Mouse (Mus musculus) E14TG2a.4 (cell line): ENCODE results near the gene Ago4.

Experiments used
- CTCF ChIP-seq: conservative IDR thresholded peaks from 2 replicates; pipeline ENCODE4 v1.5.1; 2014; ENCODE audit warnings: low read length
- NANOG ChIP-seq: IDR thresholded peaks from 2 replicates; pipeline ENCODE4 v1.6.1; 2014; ENCODE audit warnings: borderline replicate concordance, low read length, mixed read lengths

DNA sequence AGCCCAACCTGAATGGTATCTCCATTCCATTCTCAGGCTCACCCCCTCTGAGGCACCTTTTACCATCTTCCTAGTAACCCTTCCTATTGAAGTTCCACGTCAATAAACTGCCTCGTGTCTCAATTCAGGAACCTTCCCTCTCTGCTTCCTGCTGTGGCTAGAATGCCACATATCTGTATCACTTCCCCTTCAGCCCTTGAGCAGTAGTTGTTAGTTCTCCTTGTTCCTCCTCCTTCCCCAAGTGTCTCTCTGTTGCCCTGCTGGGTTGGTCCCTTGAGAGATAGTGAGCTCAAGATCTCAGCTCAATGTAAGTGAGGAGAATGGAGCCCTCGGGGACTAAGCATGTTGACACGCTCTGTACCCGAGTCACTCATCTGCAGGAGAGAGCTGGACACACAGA lies 3.6 kb upstream of the Ago4 start:
- TF ChIP-seq CTCF (no peak), NANOG (no peak)
